Mouse (Mus musculus): ENCODE measurements at regions not wholly inside any gene's neighbourhood (a gene's known extent, or its start where the extent isn't known, plus 50 kb on each side); places are given as distances from the start of the nearest gene placed in this dataset.

- DNase-seq: no peak
These were observed 288.0 kb upstream of the Paip1 start for GRCm38 (mm10) chr13:119140436-119140835.

- DNase-seq: no peak
These were observed 285.1 kb upstream of the Paip1 start for GRCm38 (mm10) chr13:119143351-119143750.

- DNase-seq: no peak
These were observed 282.7 kb upstream of the Paip1 start for GRCm38 (mm10) chr13:119145713-119146112.

- no peak for DNase-seq
These were observed 280.7 kb upstream of the Paip1 start for GRCm38 (mm10) chr13:119147701-119148100.

- DNase-seq: no peak
These were observed 279.3 kb upstream of the Paip1 start for GRCm38 (mm10) chr13:119149141-119149540.

GRCm38 (mm10) chr13:119150847-119151548 is 277.4 kb upstream of the Paip1 start:
- no peak for DNase-seq

- DNase-seq: no peak
These were observed 250.6 kb upstream of the Paip1 start for GRCm38 (mm10) chr13:119177753-119178152.

GRCm38 (mm10) chr13:119178212-119178611 is 250.2 kb upstream of the Paip1 start:
- DNase-seq: no peak

- DNase-seq: no peak
These were observed 249.1 kb upstream of the Paip1 start for GRCm38 (mm10) chr13:119179157-119179920.

GRCm38 (mm10) chr13:119184322-119184877 is 244.0 kb upstream of the Paip1 start:
- no peak for DNase-seq

- no peak for DNase-seq
These were observed 242.7 kb upstream of the Paip1 start for GRCm38 (mm10) chr13:119185567-119186143.

- no peak for DNase-seq
These were observed 196.8 kb upstream of the Paip1 start for GRCm38 (mm10) chr13:119231556-119231955.

GRCm38 (mm10) chr13:119232100-119233029 is 196.0 kb upstream of the Paip1 start:
- DNase-seq: no peak

GRCm38 (mm10) chr13:119233030-119233385 is 195.4 kb upstream of the Paip1 start:
- DNase-seq: no peak

- no peak for DNase-seq
These were observed 194.5 kb upstream of the Paip1 start for GRCm38 (mm10) chr13:119233869-119234268.

GRCm38 (mm10) chr13:119242358-119242757 is 186.0 kb upstream of the Paip1 start:
- DNase-seq: no peak

- DNase-seq: no peak
These were observed 181.3 kb upstream of the Paip1 start for GRCm38 (mm10) chr13:119247101-119247500.

- DNase-seq: no peak
These were observed 176.4 kb upstream of the Paip1 start for GRCm38 (mm10) chr13:119252006-119252405.

- DNase-seq: no peak
These were observed 172.1 kb upstream of the Paip1 start for GRCm38 (mm10) chr13:119256350-119256749.

GRCm38 (mm10) chr13:119258515-119258914 is 169.9 kb upstream of the Paip1 start:
- DNase-seq: no peak

- DNase-seq: no peak
These were observed 164.8 kb upstream of the Paip1 start for GRCm38 (mm10) chr13:119263561-119263960.

- DNase-seq: no peak
These were observed 160.6 kb upstream of the Paip1 start for GRCm38 (mm10) chr13:119267608-119268300.
